Mouse (Mus musculus): ENCODE results near the gene Gnaq. TPM values are rescaled to one million over a fixed set of nuclear protein-coding genes. Genes with fewer than 3 reads are reported as not detected.

The Gnaq gene
- polyA plus RNA-seq, 1 experiment from 2014 or later, result 10.1 TPM

DNA sequence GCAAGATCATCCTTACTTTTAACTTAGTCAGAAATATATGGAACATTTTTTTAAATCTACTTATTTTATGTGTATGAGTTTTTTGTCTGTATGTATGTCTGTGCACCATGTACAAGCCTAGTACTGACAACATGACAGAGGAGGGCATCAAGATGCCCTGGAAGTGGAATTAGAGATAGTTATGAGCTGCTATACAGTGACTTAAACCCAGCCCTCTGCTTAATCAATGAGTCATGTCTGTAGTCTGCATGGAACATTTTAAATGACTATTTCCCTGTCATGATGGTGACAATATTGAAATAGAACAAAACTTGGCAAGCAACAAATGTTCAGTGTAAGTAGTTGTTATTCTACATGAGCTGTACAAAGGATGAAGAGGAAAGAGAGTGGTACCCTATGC is 196.4 kb downstream of the Gnaq start:
- Histone ChIP-seq H3K36me3 (ENCODE audit: control insufficient read depth, insufficient read depth, low read length) (peaks cover 7% of the 10 kb centered on the region; the same call in 1 of the 2 replicates), H3K27me3 (ENCODE audit: control insufficient read depth, insufficient read depth, low read length) (no peaks in the 10 kb centered on the region), H3K4me1 (ENCODE audit: control insufficient read depth in 2 of 2, insufficient read depth in 2 of 2, low read length in 2 of 2) (peaks cover 8 to 45% of the 10 kb centered on the region in 2 experiments), H3K27ac (replicated peaks in 1 of 2; ENCODE audit: control insufficient read depth in 1 of 2, insufficient read depth in 1 of 2, low read depth in 2 of 2, low read length in 2 of 2) (0 out of 4 replicates have a peak overlapping the region, but pooled peaks of 1 of the 2 experiments have one; percentile 28), H3K9ac (ENCODE audit: low read length) (no peak overlapping the region), H3K9me3 (ENCODE audit: control insufficient read depth, low read length) (no peaks in the 10 kb centered on the region), H3K4me2 (ENCODE audit: low read length) (no peak overlapping the region), H3K4me3 (ENCODE audit: control insufficient read depth in 1 of 2, insufficient read depth in 1 of 2, low read depth in 1 of 2, low read length in 2 of 2) (no peak overlapping the region)
- ATAC-seq (ENCODE audit: insufficient number of reproducible peaks, insufficient read depth, low FRiP score, low read depth), result no peak

GRCm38 (mm10) chr19:16329648-16330047 is 197.0 kb downstream of the Gnaq start:
- Histone ChIP-seq H3K9ac (ENCODE audit: low read length) (no peak overlapping the region), H3K4me1 (ENCODE audit: control insufficient read depth in 2 of 2, insufficient read depth in 2 of 2, low read length in 2 of 2) (peaks cover 8 to 45% of the 10 kb centered on the region in 2 experiments), H3K36me3 (ENCODE audit: control insufficient read depth, insufficient read depth, low read length) (peaks cover 12% of the 10 kb centered on the region; the same call in 1 of the 2 replicates), H3K4me3 (ENCODE audit: control insufficient read depth in 1 of 2, insufficient read depth in 1 of 2, low read depth in 1 of 2, low read length in 2 of 2) (no peak overlapping the region), H3K9me3 (ENCODE audit: control insufficient read depth, low read length) (no peaks in the 10 kb centered on the region), H3K27me3 (ENCODE audit: control insufficient read depth, insufficient read depth, low read length) (no peaks in the 10 kb centered on the region), H3K4me2 (ENCODE audit: low read length) (no peak overlapping the region), H3K27ac (replicated peaks in 1 of 2; ENCODE audit: control insufficient read depth in 1 of 2, insufficient read depth in 1 of 2, low read depth in 2 of 2, low read length in 2 of 2) (no peak overlapping the region)
- WGBS, result 90% methylated on average over 6 of the region's 6 CpGs
- ATAC-seq (ENCODE audit: insufficient number of reproducible peaks, insufficient read depth, low FRiP score, low read depth), result no peak

DNA sequence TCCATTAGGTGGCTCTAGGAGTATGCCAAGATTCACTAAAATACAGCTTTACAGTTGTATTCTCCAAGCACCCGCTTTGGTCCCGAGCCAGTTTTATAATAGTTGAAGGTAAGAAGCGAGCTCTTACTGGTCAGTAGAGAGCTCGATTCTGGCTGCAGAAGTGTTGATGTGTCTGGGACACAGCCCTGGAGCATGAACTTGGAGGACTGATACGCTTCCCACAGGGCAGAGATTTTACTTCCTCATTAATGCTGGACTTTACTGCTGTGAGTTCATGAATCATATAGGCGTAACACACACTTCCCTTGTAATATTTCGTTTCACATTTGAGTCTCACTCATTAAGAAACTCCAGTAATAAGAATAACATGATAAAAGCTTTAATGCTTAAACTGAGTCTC is 197.5 kb downstream of the Gnaq start:
- Histone ChIP-seq H3K36me3 (ENCODE audit: control insufficient read depth, insufficient read depth, low read length) (peaks cover 15% of the 10 kb centered on the region), H3K9me3 (ENCODE audit: control insufficient read depth, low read length) (no peaks in the 10 kb centered on the region), H3K9ac (ENCODE audit: low read length) (no peak overlapping the region), H3K27me3 (ENCODE audit: control insufficient read depth, insufficient read depth, low read length) (no peaks in the 10 kb centered on the region), H3K4me2 (ENCODE audit: low read length) (peak overlapping the region; percentile 6; the same call in 1 of the 2 replicates), H3K27ac (replicated peaks in 1 of 2; ENCODE audit: control insufficient read depth in 1 of 2, insufficient read depth in 1 of 2, low read depth in 2 of 2, low read length in 2 of 2) (0 out of 4 replicates have a peak overlapping the region, but pooled peaks of 1 of the 2 experiments have one; percentile 25), H3K4me1 (ENCODE audit: control insufficient read depth in 2 of 2, insufficient read depth in 2 of 2, low read length in 2 of 2) (peaks cover 8 to 45% of the 10 kb centered on the region in 2 experiments), H3K4me3 (ENCODE audit: control insufficient read depth in 1 of 2, insufficient read depth in 1 of 2, low read depth in 1 of 2, low read length in 2 of 2) (no peak overlapping the region)
- peak; percentile 69; the same call in 1 of the 2 replicates for ATAC-seq (ENCODE audit: insufficient number of reproducible peaks, insufficient read depth, low FRiP score, low read depth)
- 30% methylated on average over 7 of the region's 7 CpGs for WGBS

GRCm38 (mm10) chr19:16331047-16331446 is 198.4 kb downstream of the Gnaq start:
- H3K4me2 ChIP-seq (ENCODE audit: low read length), result no peak overlapping the region
- H3K4me3 ChIP-seq (ENCODE audit: control insufficient read depth in 1 of 2, insufficient read depth in 1 of 2, low read depth in 1 of 2, low read length in 2 of 2), result no peak overlapping the region
- peaks cover 20% of the 10 kb centered on the region for H3K36me3 ChIP-seq (ENCODE audit: control insufficient read depth, insufficient read depth, low read length)
- no peak for ATAC-seq (ENCODE audit: insufficient number of reproducible peaks, insufficient read depth, low FRiP score, low read depth)
- no peak overlapping the region for H3K27ac ChIP-seq (replicated peaks in 1 of 2; ENCODE audit: control insufficient read depth in 1 of 2, insufficient read depth in 1 of 2, low read depth in 2 of 2, low read length in 2 of 2)
- no peaks in the 10 kb centered on the region for H3K27me3 ChIP-seq (ENCODE audit: control insufficient read depth, insufficient read depth, low read length)
- WGBS, result 96% methylated on average over 6 of the region's 6 CpGs
- peaks cover 8 to 36% of the 10 kb centered on the region in 2 experiments for H3K4me1 ChIP-seq (ENCODE audit: control insufficient read depth in 2 of 2, insufficient read depth in 2 of 2, low read length in 2 of 2)
- H3K9me3 ChIP-seq (ENCODE audit: control insufficient read depth, low read length), result no peaks in the 10 kb centered on the region
- H3K9ac ChIP-seq (ENCODE audit: low read length), result no peak overlapping the region

DNA sequence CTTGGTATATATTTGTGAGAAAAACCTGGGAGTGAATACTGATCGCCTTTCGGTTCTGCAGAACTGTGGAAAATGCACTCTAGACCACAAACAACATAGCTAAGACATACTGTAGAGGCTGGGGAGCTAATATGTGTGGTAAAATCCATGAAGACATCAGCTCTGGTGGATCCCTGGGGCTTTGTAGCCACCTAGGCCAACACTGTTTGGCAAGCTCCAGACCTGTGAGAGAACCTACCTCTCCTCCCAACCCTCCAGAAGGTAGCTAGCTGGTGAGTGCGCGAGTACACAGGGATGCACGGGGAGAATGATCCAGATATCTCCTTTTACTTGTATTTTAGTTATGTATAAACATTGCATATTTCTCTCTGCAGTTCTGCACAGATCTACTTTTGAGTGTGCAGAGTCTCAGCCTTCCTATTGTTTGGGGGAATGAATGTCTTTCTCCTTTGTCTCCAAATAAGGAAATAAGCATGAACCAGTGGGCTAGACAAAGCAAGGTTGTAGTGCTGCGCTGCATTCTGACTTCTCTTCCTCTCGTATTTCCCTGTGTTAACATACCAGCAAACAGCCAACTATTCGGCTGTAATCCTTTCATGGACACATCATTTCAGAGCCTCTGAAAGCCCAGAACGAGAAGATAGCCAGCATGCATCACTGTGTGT is 205.4 kb downstream of the Gnaq start:
- 69% methylated on average over 9 of the region's 9 CpGs for WGBS
- Histone ChIP-seq H3K27ac (replicated peaks in 1 of 2; ENCODE audit: control insufficient read depth in 1 of 2, insufficient read depth in 1 of 2, low read depth in 2 of 2, low read length in 2 of 2) (no peak overlapping the region), H3K4me1 (ENCODE audit: control insufficient read depth in 2 of 2, insufficient read depth in 2 of 2, low read length in 2 of 2) (peaks cover 4 to 11% of the 10 kb centered on the region in 2 experiments; a peak in 3 of 4 replicates), H3K4me3 (ENCODE audit: control insufficient read depth in 1 of 2, insufficient read depth in 1 of 2, low read depth in 1 of 2, low read length in 2 of 2) (no peak overlapping the region), H3K4me2 (ENCODE audit: low read length) (no peak overlapping the region), H3K9ac (ENCODE audit: low read length) (no peak overlapping the region), H3K9me3 (ENCODE audit: control insufficient read depth, low read length) (no peaks in the 10 kb centered on the region), H3K27me3 (ENCODE audit: control insufficient read depth, insufficient read depth, low read length) (no peaks in the 10 kb centered on the region), H3K36me3 (ENCODE audit: control insufficient read depth, insufficient read depth, low read length) (peaks cover 26% of the 10 kb centered on the region)
- ATAC-seq (ENCODE audit: insufficient number of reproducible peaks, insufficient read depth, low FRiP score, low read depth), result no peak

- H3K27me3 ChIP-seq (ENCODE audit: control insufficient read depth, insufficient read depth, low read length), result no peaks in the 10 kb centered on the region
- WGBS, result 92% methylated on average over 4 of the region's 4 CpGs
- ATAC-seq (ENCODE audit: insufficient number of reproducible peaks, insufficient read depth, low FRiP score, low read depth), result no peak
- H3K4me2 ChIP-seq (ENCODE audit: low read length), result no peak overlapping the region
- H3K9ac ChIP-seq (ENCODE audit: low read length), result no peak overlapping the region
- H3K4me1 ChIP-seq (ENCODE audit: control insufficient read depth in 2 of 2, insufficient read depth in 2 of 2, low read length in 2 of 2), result peaks cover 4 to 11% of the 10 kb centered on the region in 2 experiments; a peak in 3 of 4 replicates
- H3K4me3 ChIP-seq (ENCODE audit: control insufficient read depth in 1 of 2, insufficient read depth in 1 of 2, low read depth in 1 of 2, low read length in 2 of 2), result no peak overlapping the region
- H3K9me3 ChIP-seq (ENCODE audit: control insufficient read depth, low read length), result no peaks in the 10 kb centered on the region
- peaks cover 12% of the 10 kb centered on the region for H3K36me3 ChIP-seq (ENCODE audit: control insufficient read depth, insufficient read depth, low read length)
- no peak overlapping the region for H3K27ac ChIP-seq (replicated peaks in 1 of 2; ENCODE audit: control insufficient read depth in 1 of 2, insufficient read depth in 1 of 2, low read depth in 2 of 2, low read length in 2 of 2)
Observed at GRCm38 (mm10) chr19:16339954-16340586, 207.4 kb downstream of the Gnaq start.

- H3K4me1 ChIP-seq (ENCODE audit: control insufficient read depth in 2 of 2, insufficient read depth in 2 of 2, low read length in 2 of 2), result peaks cover 2 to 15% of the 10 kb centered on the region in 2 experiments; a peak in 3 of 4 replicates
- H3K9me3 ChIP-seq (ENCODE audit: control insufficient read depth, low read length), result no peaks in the 10 kb centered on the region
- H3K27ac ChIP-seq (replicated peaks in 1 of 2; ENCODE audit: control insufficient read depth in 1 of 2, insufficient read depth in 1 of 2, low read depth in 2 of 2, low read length in 2 of 2), result no peak overlapping the region
- H3K4me3 ChIP-seq (ENCODE audit: control insufficient read depth in 1 of 2, insufficient read depth in 1 of 2, low read depth in 1 of 2, low read length in 2 of 2), result no peak overlapping the region
- 72% methylated on average over 2 of the region's 2 CpGs for WGBS
- no peaks in the 10 kb centered on the region for H3K36me3 ChIP-seq (ENCODE audit: control insufficient read depth, insufficient read depth, low read length)
- H3K4me2 ChIP-seq (ENCODE audit: low read length), result no peak overlapping the region
- no peak for ATAC-seq (ENCODE audit: insufficient number of reproducible peaks, insufficient read depth, low FRiP score, low read depth)
- no peaks in the 10 kb centered on the region for H3K27me3 ChIP-seq (ENCODE audit: control insufficient read depth, insufficient read depth, low read length)
- H3K9ac ChIP-seq (ENCODE audit: low read length), result no peak overlapping the region
Observed at GRCm38 (mm10) chr19:16342702-16343101, 210.1 kb downstream of the Gnaq start.

Measured in heart, embryonic 14.5 days (tissue).